Mouse (Mus musculus) liver, postnatal 0 days (tissue): Measurements from ENCODE around the gene Eif3g. TPM values are rescaled to one million over a fixed set of nuclear protein-coding genes. Genes with fewer than 3 reads are reported as not detected.
A peak's percentile ranks its signal among the peaks of the same experiment; 100 is the strongest.

Source experiments
- ATAC-seq: fragments of 200-750 bp; cut with Nextera tagmentation; 2 replicates; pipeline ENCODE4 v1.8.0; 2017; ENCODE audit warnings: mild to moderate bottlenecking, moderate library complexity
- DNase-seq: peaks from one replicate; pipeline ENCODE4 v3.0.0-alpha.2; 2016
- H3K27ac ChIP-seq: fragments of 300-500 bp; sonication (generic); 2 replicates; pipeline ENCODE4 v1.5.1; 2014; ENCODE audit warnings: antibody characterized with exemption, moderate library complexity, mild to moderate bottlenecking, low read depth
- H3K27me3 ChIP-seq: fragments of 300-500 bp; sonication (generic); 2 replicates; pipeline ENCODE4 v1.6.1; 2014; ENCODE audit warnings: low read length, control low read depth, mixed read lengths; ENCODE audit not compliant: insufficient read depth
- H3K36me3 ChIP-seq: fragments of 300-500 bp; sonication (generic); replicated peaks from 2 replicates; pipeline ENCODE4 v1.6.1; 2014; ENCODE audit warnings: mild to moderate bottlenecking, control low read depth, low read length, moderate library complexity, mixed read lengths; ENCODE audit not compliant: insufficient read depth
- H3K4me1 ChIP-seq: fragments of 300-500 bp; sonication (generic); 2 replicates; pipeline ENCODE4 v1.6.1; 2014; ENCODE audit warnings: antibody characterized with exemption, mild to moderate bottlenecking, control low read depth; ENCODE audit not compliant: insufficient read depth
- H3K4me2 ChIP-seq: fragments of 300-500 bp; sonication (generic); 2 replicates; pipeline ENCODE4 v1.6.1; 2014; ENCODE audit warnings: low read depth, mild to moderate bottlenecking, low read length, moderate library complexity, mixed read lengths
- H3K4me3 ChIP-seq: fragments of 300-500 bp; sonication (generic); 2 replicates; pipeline ENCODE4 v1.5.1; 2014; ENCODE audit warnings: low read depth, low read length
- H3K9ac ChIP-seq: fragments of 300-500 bp; sonication (generic); replicated peaks from 2 replicates; pipeline ENCODE4 v1.6.1; 2014; ENCODE audit warnings: mild to moderate bottlenecking, moderate library complexity
- H3K9me3 ChIP-seq: fragments of 300-500 bp; sonication (generic); 2 replicates; pipeline ENCODE4 v1.6.1; 2016; ENCODE audit warnings: mild to moderate bottlenecking, control low read depth, low read length, mixed read lengths
- CTCF ChIP-seq: sonication (generic); IDR thresholded peaks from 2 replicates; pipeline ENCODE4 v1.5.1; 2016; ENCODE audit warnings: antibody characterized with exemption, low read depth
- EP300 ChIP-seq: IDR thresholded peaks from 2 replicates; pipeline ENCODE4 v1.6.1; 2016; ENCODE audit warnings: antibody characterized with exemption, low read depth, mild to moderate bottlenecking
- WGBS: fragments of 180-500 bp; shearing (Covaris S2); extraction: QIAGEN DNeasy Blood & Tissue Kit; methylation state at CpG from one replicate; pipeline ENCODE4 v1.1.7; 2014; ENCODE audit not compliant: insufficient replicate concordance; 5-methylcytosine and 5-hydroxymethylcytosine counted together
- polyA plus RNA-seq: library from polyadenylated mRNA; unstranded; fragments of >200 nt; fragmentation: Nextera tagmentation; extraction: Ambion mirVana; gene quantifications from 2 replicates; pipeline ENCODE4 v1.2.1, GENCODE M21; 2015

Gene Eif3g
- polyA plus RNA-seq, 1 experiment from 2014 or later, result 128 TPM

GRCm38 (mm10) chr9:20916160-20916559, 17.7 kb upstream of the Eif3g start:
- H3K4me1 ChIP-seq, result no peaks in the 10 kb centered on the region
- H3K27me3 ChIP-seq, result no peaks in the 10 kb centered on the region
- WGBS, result 68% methylated on average over 4 of the region's 4 CpGs
- no peak overlapping the region for H3K4me3 ChIP-seq
- no peak for TF ChIP-seq EP300
- peak; percentile 71 for TF ChIP-seq CTCF
- no peaks in the 10 kb centered on the region for H3K9me3 ChIP-seq
- H3K4me2 ChIP-seq, result no peak overlapping the region
- H3K36me3 ChIP-seq, result peaks cover 96% of the 10 kb centered on the region
- H3K9ac ChIP-seq, result no peak overlapping the region
- no peak for DNase-seq
- H3K27ac ChIP-seq, result no peak overlapping the region
- ATAC-seq, result peak; percentile 53; the same call in 1 of the 2 replicates

GRCm38 (mm10) chr9:20909948-20910347, 11.5 kb upstream of the Eif3g start:
- no peak for ATAC-seq
- WGBS, result 92% methylated on average over 9 of the region's 9 CpGs
- no peaks in the 10 kb centered on the region for H3K9me3 ChIP-seq

GRCm38 (mm10) chr9:20902174-20902491, 3.7 kb upstream of the Eif3g start:
- 0 out of 2 replicates have a peak, but pooled peaks have one; percentile 1 for ATAC-seq
- Histone ChIP-seq H3K27ac (no peak overlapping the region), H3K27me3 (no peaks in the 10 kb centered on the region), H3K4me2 (peak overlapping the region; percentile 14; the same call in 1 of the 2 replicates), H3K4me3 (no peak overlapping the region), H3K4me1 (peaks cover 11% of the 10 kb centered on the region), H3K9ac (no peak overlapping the region), H3K36me3 (peaks cover 13% of the 10 kb centered on the region), H3K9me3 (no peaks in the 10 kb centered on the region)
- TF ChIP-seq CTCF, result no peak
- TF ChIP-seq EP300, result no peak
- no peak for DNase-seq
- WGBS, result 17% methylated on average over 6 of the region's 6 CpGs

More at GRCm38 (mm10) chr9:20909948-20910347, 11.5 kb upstream of the Eif3g start:
- TF ChIP-seq EP300, result no peak
- TF ChIP-seq CTCF, result no peak
- Histone ChIP-seq H3K36me3 (peaks cover 90% of the 10 kb centered on the region), H3K4me1 (no peaks in the 10 kb centered on the region), H3K9ac (no peak overlapping the region), H3K27ac (no peak overlapping the region), H3K27me3 (no peaks in the 10 kb centered on the region), H3K4me2 (no peak overlapping the region), H3K4me3 (no peak overlapping the region)
- no peak for DNase-seq

- H3K4me3 ChIP-seq, result no peak overlapping the region
- H3K27ac ChIP-seq, result no peak overlapping the region
- H3K9ac ChIP-seq, result no peak overlapping the region
- DNase-seq, result no peak
- no peaks in the 10 kb centered on the region for H3K9me3 ChIP-seq
- H3K4me1 ChIP-seq, result peaks cover 13% of the 10 kb centered on the region
- H3K27me3 ChIP-seq, result no peaks in the 10 kb centered on the region
- TF ChIP-seq CTCF (peak; percentile 84), EP300 (no peak)
- peaks cover 9% of the 10 kb centered on the region for H3K36me3 ChIP-seq
- peak overlapping the region; percentile 14; the same call in 1 of the 2 replicates for H3K4me2 ChIP-seq
- 13% methylated on average over 13 of the region's 13 CpGs for WGBS
- ATAC-seq, result peak; percentile 23; the same call in 1 of the 2 replicates
Observed at GRCm38 (mm10) chr9:20901466-20902173, 3.2 kb upstream of the Eif3g start.

GRCm38 (mm10) chr9:20897736-20898510, 500 bp downstream of the Eif3g start:
- Histone ChIP-seq H3K4me2 (peak overlapping the region; percentile 90), H3K36me3 (peaks cover 33% of the 10 kb centered on the region), H3K9ac (peak overlapping the region; percentile 89), H3K27me3 (no peaks in the 10 kb centered on the region), H3K27ac (peak overlapping the region; percentile 73), H3K4me3 (peak overlapping the region; percentile 89), H3K9me3 (no peaks in the 10 kb centered on the region), H3K4me1 (peaks cover 13% of the 10 kb centered on the region)
- DNase-seq (no peak), ATAC-seq (peak; percentile 77)
- TF ChIP-seq EP300 (no peak), CTCF (no peak)
- WGBS, result 3% methylated on average over 32 of the region's 39 CpGs

- TF ChIP-seq EP300, result no peak
- no peak for TF ChIP-seq CTCF
- H3K36me3 ChIP-seq, result peaks cover 57% of the 10 kb centered on the region
- ATAC-seq, result no peak
- peaks cover 8% of the 10 kb centered on the region for H3K4me1 ChIP-seq
- H3K27ac ChIP-seq, result no peak overlapping the region
- DNase-seq, result no peak
- H3K4me2 ChIP-seq, result no peak overlapping the region
- H3K9ac ChIP-seq, result no peak overlapping the region
- H3K9me3 ChIP-seq, result no peaks in the 10 kb centered on the region
- no peak overlapping the region for H3K4me3 ChIP-seq
- H3K27me3 ChIP-seq, result no peaks in the 10 kb centered on the region
- 88% methylated on average over 9 of the region's 9 CpGs for WGBS
Observed at GRCm38 (mm10) chr9:20895382-20895781, 3.0 kb downstream of the Eif3g start.
